Mouse (Mus musculus) midbrain, embryonic 14.5 days (tissue): ENCODE measurements around the gene Gpi1. TPM values are rescaled to one million over a fixed set of nuclear protein-coding genes. Genes with fewer than 3 reads are reported as not detected.

Experiments used
- ATAC-seq: fragments of 200-750 bp; cut with Nextera tagmentation; 2 replicates; pipeline ENCODE4 v1.8.0; 2017; ENCODE audit warnings: moderate number of reproducible peaks, moderate library complexity; ENCODE audit not compliant: low FRiP score, low TSS enrichment
- DNase-seq: peaks from one replicate; pipeline ENCODE4 v3.0.0-alpha.2; 2015
- H3K27ac ChIP-seq: fragments of 300-500 bp; sonication (generic); replicated peaks from 2 replicates; pipeline ENCODE4 v1.5.1; 2014; ENCODE audit warnings: mild to moderate bottlenecking, low read depth, low read length, moderate library complexity
- H3K27me3 ChIP-seq: fragments of 300-500 bp; sonication (generic); 2 replicates; pipeline ENCODE4 v1.6.1; 2014; ENCODE audit warnings: low read length, control low read depth, mixed read lengths; ENCODE audit not compliant: control insufficient read depth, insufficient read depth
- H3K36me3 ChIP-seq: fragments of 300-500 bp; sonication (generic); 2 replicates; pipeline ENCODE4 v1.6.1; 2014; ENCODE audit warnings: low read length, control low read depth; ENCODE audit not compliant: control insufficient read depth, insufficient read depth
- H3K4me1 ChIP-seq: fragments of 300-500 bp; sonication (generic); 2 replicates; pipeline ENCODE4 v1.6.1; 2014; ENCODE audit warnings: mild to moderate bottlenecking, antibody characterized with exemption, low read length, control low read depth; ENCODE audit not compliant: control insufficient read depth, insufficient read depth
- H3K4me2 ChIP-seq: fragments of 300-500 bp; sonication (generic); 2 replicates; pipeline ENCODE4 v1.6.1; 2014; ENCODE audit warnings: mild to moderate bottlenecking, low read length, moderate library complexity
- H3K4me3 ChIP-seq: fragments of 300-500 bp; sonication (generic); replicated peaks from 2 replicates; pipeline ENCODE4 v1.5.1; 2014; ENCODE audit warnings: low read depth, low read length
- H3K9ac ChIP-seq: fragments of 300-500 bp; sonication (generic); replicated peaks from 2 replicates; pipeline ENCODE4 v1.6.1; 2014; ENCODE audit warnings: mild to moderate bottlenecking, low read length, moderate library complexity
- H3K9me3 ChIP-seq: fragments of 300-500 bp; sonication (generic); 2 replicates; pipeline ENCODE4 v1.6.1; 2016; ENCODE audit warnings: low read length, control low read depth, mixed read lengths; ENCODE audit not compliant: control insufficient read depth
- WGBS: fragments of 180-500 bp; shearing (Covaris S2); extraction: QIAGEN DNeasy Blood & Tissue Kit; methylation state at CpG from one replicate; pipeline ENCODE4 v1.1.7; 2014; 5-methylcytosine and 5-hydroxymethylcytosine counted together
- polyA plus RNA-seq: library from polyadenylated mRNA; unstranded; fragments of >200 nt; fragmentation: Nextera tagmentation; extraction: Ambion mirVana; gene quantifications from 2 replicates; pipeline ENCODE4 v1.2.1, GENCODE M21; 2014

The Gpi1 gene
- 192 and 216 TPM in 2 replicates for polyA plus RNA-seq

GRCm38 (mm10) chr7:34230116-34230515 lies at the start of gene Gpi1:
Gene Gpi1, minus strand, starts transcription at chr7:34230336.
- Histone ChIP-seq H3K9ac (peak within 1 kb of the TSS; percentile 69), H3K4me2 (peak within 1 kb of the TSS; percentile 86), H3K4me3 (peak within 1 kb of the TSS; percentile 65), H3K9me3 (no peaks in the 10 kb centered on the region), H3K27ac (peak within 1 kb of the TSS; percentile 73), H3K36me3 (peaks cover 16% of the 10 kb centered on the region; the same call in 1 of the 2 replicates), H3K27me3 (no peaks in the 10 kb centered on the region), H3K4me1 (peaks cover 15% of the 10 kb centered on the region; the same call in 1 of the 2 replicates)
- ATAC-seq (peak; percentile 48), DNase-seq (peak; percentile 91)
- WGBS: under 1% methylated on average over 39 of the region's 39 CpGs

- no peak overlapping the region for H3K9ac ChIP-seq
- H3K27me3 ChIP-seq: no peaks in the 10 kb centered on the region
- no peak for ATAC-seq
- H3K4me1 ChIP-seq: no peaks in the 10 kb centered on the region
- no peaks in the 10 kb centered on the region for H3K9me3 ChIP-seq
- no peak overlapping the region for H3K4me2 ChIP-seq
- WGBS: 97% methylated on average over 2 of the region's 2 CpGs
- no peak overlapping the region for H3K4me3 ChIP-seq
- H3K36me3 ChIP-seq: peaks cover 5% of the 10 kb centered on the region; the same call in 1 of the 2 replicates
- no peak overlapping the region for H3K27ac ChIP-seq
- DNase-seq: no peak
Observed at GRCm38 (mm10) chr7:34277656-34278055, 47.5 kb upstream of the Gpi1 start.

GRCm38 (mm10) chr7:34276066-34276465 lies 45.9 kb upstream of the Gpi1 start:
- Histone ChIP-seq H3K36me3 (0 out of 2 replicates have a peak, but pooled peaks cover 4% of the 10 kb centered on the region), H3K4me2 (no peak overlapping the region), H3K4me3 (no peak overlapping the region), H3K27ac (no peak overlapping the region), H3K9ac (no peak overlapping the region), H3K27me3 (no peaks in the 10 kb centered on the region), H3K4me1 (no peaks in the 10 kb centered on the region), H3K9me3 (no peaks in the 10 kb centered on the region)
- DNase-seq (no peak), ATAC-seq (no peak)
- 93% methylated on average over 3 of the region's 3 CpGs for WGBS

- ATAC-seq: no peak
- WGBS: 75% methylated on average over 4 of the region's 4 CpGs
- Histone ChIP-seq H3K9me3 (no peaks in the 10 kb centered on the region), H3K4me3 (no peak overlapping the region), H3K9ac (no peak overlapping the region), H3K27me3 (no peaks in the 10 kb centered on the region), H3K36me3 (no peaks in the 10 kb centered on the region), H3K4me1 (no peaks in the 10 kb centered on the region), H3K27ac (no peak overlapping the region), H3K4me2 (no peak overlapping the region)
- DNase-seq: no peak
Observed at GRCm38 (mm10) chr7:34272465-34272864, 42.3 kb upstream of the Gpi1 start.

- H3K4me3 ChIP-seq: no peak overlapping the region
- peaks cover 2% of the 10 kb centered on the region; the same call in 1 of the 2 replicates for H3K36me3 ChIP-seq
- WGBS: 77% methylated on average over 1 of the region's 1 CpGs
- no peak overlapping the region for H3K27ac ChIP-seq
- H3K4me1 ChIP-seq: no peaks in the 10 kb centered on the region
- no peak overlapping the region for H3K9ac ChIP-seq
- no peaks in the 10 kb centered on the region for H3K9me3 ChIP-seq
- H3K4me2 ChIP-seq: no peak overlapping the region
- no peaks in the 10 kb centered on the region for H3K27me3 ChIP-seq
- ATAC-seq (no peak), DNase-seq (no peak)
Observed at GRCm38 (mm10) chr7:34268463-34268862, 38.3 kb upstream of the Gpi1 start.

GRCm38 (mm10) chr7:34266421-34266820 lies 36.3 kb upstream of the Gpi1 start:
- no peaks in the 10 kb centered on the region for H3K4me1 ChIP-seq
- H3K27me3 ChIP-seq: no peaks in the 10 kb centered on the region
- DNase-seq (no peak), ATAC-seq (no peak)
- no peaks in the 10 kb centered on the region for H3K9me3 ChIP-seq
- H3K4me3 ChIP-seq: no peak overlapping the region
- H3K4me2 ChIP-seq: no peak overlapping the region
- no peak overlapping the region for H3K27ac ChIP-seq
- no peak overlapping the region for H3K9ac ChIP-seq
- H3K36me3 ChIP-seq: peaks cover 16% of the 10 kb centered on the region

GRCm38 (mm10) chr7:34265876-34266346 lies 35.8 kb upstream of the Gpi1 start:
- WGBS: 72% methylated on average over 5 of the region's 5 CpGs
- H3K36me3 ChIP-seq: peaks cover 18% of the 10 kb centered on the region
- no peak overlapping the region for H3K4me3 ChIP-seq
- ATAC-seq (no peak), DNase-seq (peak; percentile 60)
- H3K4me2 ChIP-seq: no peak overlapping the region
- H3K27me3 ChIP-seq: no peaks in the 10 kb centered on the region
- H3K27ac ChIP-seq: no peak overlapping the region
- H3K4me1 ChIP-seq: no peaks in the 10 kb centered on the region
- H3K9me3 ChIP-seq: no peaks in the 10 kb centered on the region
- no peak overlapping the region for H3K9ac ChIP-seq

GRCm38 (mm10) chr7:34263437-34263836 lies 33.3 kb upstream of the Gpi1 start:
- Histone ChIP-seq H3K36me3 (peaks cover 21% of the 10 kb centered on the region), H3K4me2 (no peak overlapping the region), H3K4me1 (no peaks in the 10 kb centered on the region), H3K9ac (no peak overlapping the region), H3K27me3 (no peaks in the 10 kb centered on the region), H3K9me3 (no peaks in the 10 kb centered on the region), H3K27ac (no peak overlapping the region), H3K4me3 (no peak overlapping the region)
- DNase-seq: no peak
- no peak for ATAC-seq
- 92% methylated on average over 5 of the region's 5 CpGs for WGBS

- H3K9me3 ChIP-seq: no peaks in the 10 kb centered on the region
- no peaks in the 10 kb centered on the region for H3K27me3 ChIP-seq
- WGBS: 93% methylated on average over 1 of the region's 1 CpGs
- H3K27ac ChIP-seq: no peak overlapping the region
- DNase-seq (no peak), ATAC-seq (no peak)
- H3K4me2 ChIP-seq: no peak overlapping the region
- no peaks in the 10 kb centered on the region for H3K4me1 ChIP-seq
- no peak overlapping the region for H3K9ac ChIP-seq
- peaks cover 58% of the 10 kb centered on the region for H3K36me3 ChIP-seq
- no peak overlapping the region for H3K4me3 ChIP-seq
Observed at GRCm38 (mm10) chr7:34258407-34258806, 28.3 kb upstream of the Gpi1 start.
